Mouse (Mus musculus) hindbrain, embryonic 15.5 days (tissue): ENCODE measurements around the gene Bicral. TPM values are rescaled to one million over a fixed set of nuclear protein-coding genes. Genes with fewer than 3 reads are reported as not detected.

Source experiments
- ATAC-seq: fragments of 200-750 bp; cut with Nextera tagmentation; 2 replicates; pipeline ENCODE4 v1.8.0; 2017; ENCODE audit warnings: low read depth, moderate number of reproducible peaks, moderate TSS enrichment; ENCODE audit not compliant: low FRiP score
- H3K27ac ChIP-seq: fragments of 300-500 bp; sonication (generic); replicated peaks from 2 replicates; pipeline ENCODE4 v1.5.1; 2015; ENCODE audit warnings: mild to moderate bottlenecking, inconsistent platforms
- H3K27me3 ChIP-seq: fragments of 300-500 bp; sonication (generic); 2 replicates; pipeline ENCODE4 v1.6.1; 2015; ENCODE audit warnings: control low read depth, inconsistent platforms
- H3K36me3 ChIP-seq: fragments of 300-500 bp; sonication (generic); 2 replicates; pipeline ENCODE4 v1.6.1; 2015; ENCODE audit warnings: control low read depth, inconsistent platforms
- H3K4me1 ChIP-seq: fragments of 300-500 bp; sonication (generic); replicated peaks from 2 replicates; pipeline ENCODE4 v1.6.1; 2015; ENCODE audit warnings: control low read depth, inconsistent platforms
- H3K4me2 ChIP-seq: fragments of 300-500 bp; sonication (generic); 2 replicates; pipeline ENCODE4 v1.6.1; 2015; ENCODE audit warnings: moderate library complexity, mild to moderate bottlenecking, inconsistent platforms
- H3K4me3 ChIP-seq: fragments of 300-500 bp; sonication (generic); 2 replicates; pipeline ENCODE4 v1.5.1; 2015; ENCODE audit warnings: mild to moderate bottlenecking, inconsistent platforms
- H3K9ac ChIP-seq: fragments of 300-500 bp; sonication (generic); 2 replicates; pipeline ENCODE4 v1.6.1; 2015; ENCODE audit warnings: inconsistent platforms
- H3K9me3 ChIP-seq: fragments of 300-500 bp; sonication (generic); 2 replicates; pipeline ENCODE4 v1.6.1; 2016; ENCODE audit warnings: control low read depth, inconsistent platforms
- WGBS: fragments of 180-500 bp; shearing (Covaris S2); methylation state at CpG from one replicate; pipeline ENCODE4 v1.1.7; 2015; 5-methylcytosine and 5-hydroxymethylcytosine counted together
- polyA plus RNA-seq: library from polyadenylated mRNA; unstranded; fragments of >200 nt; fragmentation: Nextera tagmentation; extraction: Ambion mirVana; gene quantifications from 2 replicates; pipeline ENCODE4 v1.2.1, GENCODE M21; 2015

The Bicral gene
- polyA plus RNA-seq, 1 experiment from 2014 or later: 10.3 TPM

DNA sequence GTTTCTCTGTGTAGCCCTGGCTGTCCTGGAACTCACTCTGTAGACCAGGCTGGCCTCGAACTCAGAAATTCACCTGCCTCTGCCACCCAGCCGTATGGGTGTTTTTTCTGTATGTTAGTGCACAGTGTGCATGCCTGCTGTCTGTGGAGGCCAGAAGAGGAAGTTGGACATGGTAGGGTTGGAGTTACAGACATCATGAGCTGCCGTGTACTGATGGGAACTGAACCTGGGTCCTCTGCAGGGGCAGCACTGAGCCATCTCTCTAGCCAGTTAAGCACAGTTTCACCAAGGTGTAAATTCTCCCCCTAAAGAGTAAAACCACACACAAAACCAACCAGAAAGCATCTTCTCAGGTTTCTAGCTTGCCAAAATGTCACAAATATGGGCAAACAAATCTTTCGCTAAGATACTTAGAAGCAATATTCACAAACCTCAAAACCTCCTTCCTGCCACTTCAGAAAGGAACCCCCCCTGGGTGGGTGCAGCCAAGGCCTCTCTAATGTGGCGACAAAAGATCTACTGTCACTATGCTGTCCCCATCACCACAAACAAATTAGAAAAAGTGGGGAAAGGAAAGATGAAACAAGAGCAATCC, 12.0 kb upstream of the Bicral start:
- ATAC-seq: no peak
- 91% methylated on average over 5 of the region's 5 CpGs for WGBS
- Histone ChIP-seq H3K27me3 (no peaks in the 10 kb centered on the region), H3K4me1 (no peaks in the 10 kb centered on the region; the same call in 1 of the 2 replicates), H3K4me3 (no peak overlapping the region), H3K27ac (no peak overlapping the region), H3K9me3 (no peaks in the 10 kb centered on the region), H3K36me3 (no peaks in the 10 kb centered on the region), H3K9ac (no peak overlapping the region), H3K4me2 (no peak overlapping the region)

DNA sequence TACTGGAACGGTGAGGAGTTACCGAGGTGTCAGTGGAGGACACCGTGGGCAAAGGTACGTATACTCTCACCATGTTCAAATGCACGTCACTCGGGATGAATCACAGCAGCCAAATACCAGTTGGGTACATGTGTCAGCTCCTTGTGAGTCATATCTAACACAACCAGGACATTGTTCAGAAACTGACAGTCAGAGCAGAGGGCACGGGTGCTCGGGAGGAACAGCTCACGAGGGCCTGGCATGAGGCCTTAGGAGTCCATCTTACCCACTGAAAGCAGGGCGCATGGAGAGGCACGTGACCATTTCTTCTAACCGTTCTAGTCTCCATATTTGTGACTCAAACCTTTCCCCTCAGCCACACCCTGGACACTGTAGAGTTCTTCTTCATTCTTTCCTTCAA, 8.6 kb upstream of the Bicral start:
- ATAC-seq: no peak
- no peaks in the 10 kb centered on the region for H3K36me3 ChIP-seq
- WGBS: 85% methylated on average over 12 of the region's 12 CpGs

DNA sequence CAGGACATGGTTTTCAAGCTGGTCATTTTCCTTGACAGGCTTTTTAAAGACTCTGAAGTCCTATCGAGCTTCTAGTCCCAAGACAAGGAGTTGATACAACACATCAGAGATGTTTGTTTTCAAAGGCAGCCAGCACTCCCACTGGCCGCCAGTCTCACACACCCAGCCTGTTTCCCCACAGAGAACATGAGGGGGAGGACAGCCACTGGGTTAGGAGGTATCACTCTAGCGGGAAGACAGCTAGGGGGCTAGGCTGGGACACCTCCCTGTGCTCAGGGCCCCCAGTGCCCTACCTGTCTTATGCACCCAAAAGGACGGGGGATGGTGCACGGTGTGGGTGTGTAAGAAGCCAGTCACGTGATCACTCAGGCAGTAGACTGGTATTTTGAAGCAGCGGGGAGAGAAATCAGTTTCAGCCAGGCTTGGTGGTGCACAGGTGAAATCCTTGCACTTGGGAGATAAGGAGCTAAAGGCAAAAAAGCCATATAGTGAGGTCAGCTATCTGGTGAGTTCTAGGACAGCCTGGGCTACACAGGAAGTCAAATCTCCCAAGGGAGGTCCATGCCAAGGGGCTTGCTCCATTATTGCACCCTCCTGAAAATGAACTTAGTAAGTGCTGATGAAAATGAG, 6.4 kb upstream of the Bicral start:
- no peak for ATAC-seq
- H3K9me3 ChIP-seq: no peaks in the 10 kb centered on the region
- WGBS: 82% methylated on average over 7 of the region's 7 CpGs
- H3K9ac ChIP-seq: no peak overlapping the region
- H3K36me3 ChIP-seq: no peaks in the 10 kb centered on the region
- no peak overlapping the region for H3K27ac ChIP-seq
- H3K4me2 ChIP-seq: no peak overlapping the region
- H3K4me1 ChIP-seq: peaks cover under 1% of the 10 kb centered on the region
- H3K4me3 ChIP-seq: no peak overlapping the region
- no peaks in the 10 kb centered on the region for H3K27me3 ChIP-seq

More for the DNA sequence above, 8.6 kb upstream of the Bicral start:
- H3K4me2 ChIP-seq: no peak overlapping the region
- H3K4me3 ChIP-seq: no peak overlapping the region
- no peaks in the 10 kb centered on the region for H3K27me3 ChIP-seq
- no peak overlapping the region for H3K9ac ChIP-seq
- H3K27ac ChIP-seq: no peak overlapping the region
- no peaks in the 10 kb centered on the region for H3K9me3 ChIP-seq
- no peaks in the 10 kb centered on the region for H3K4me1 ChIP-seq

DNA sequence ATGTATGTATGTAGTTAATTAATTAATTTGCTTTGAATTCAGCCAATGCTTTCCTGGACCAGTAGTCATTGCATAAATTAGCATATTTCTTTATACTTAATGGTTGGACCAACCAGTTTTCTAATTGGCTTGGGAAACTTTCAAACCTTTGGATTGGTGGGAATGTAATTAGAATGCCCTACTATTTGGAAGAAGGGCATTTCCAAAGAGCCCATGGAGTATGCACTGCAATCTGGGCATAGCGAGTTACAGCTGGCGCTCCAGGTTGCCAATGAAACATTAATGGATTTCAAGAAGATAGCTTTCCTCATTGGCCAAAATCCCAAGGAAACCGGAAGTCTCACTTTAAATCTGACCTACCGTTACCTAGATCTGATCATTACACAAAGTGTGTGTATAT, 1.8 kb upstream of the Bicral start:
- no peak overlapping the region for H3K4me2 ChIP-seq
- no peaks in the 10 kb centered on the region for H3K36me3 ChIP-seq
- H3K4me3 ChIP-seq: no peak overlapping the region
- no peak overlapping the region for H3K27ac ChIP-seq
- no peak for ATAC-seq
- no peaks in the 10 kb centered on the region for H3K9me3 ChIP-seq
- H3K27me3 ChIP-seq: no peaks in the 10 kb centered on the region
- no peak overlapping the region for H3K9ac ChIP-seq
- 48% methylated on average over 4 of the region's 4 CpGs for WGBS
- H3K4me1 ChIP-seq: peaks cover 16% of the 10 kb centered on the region

DNA sequence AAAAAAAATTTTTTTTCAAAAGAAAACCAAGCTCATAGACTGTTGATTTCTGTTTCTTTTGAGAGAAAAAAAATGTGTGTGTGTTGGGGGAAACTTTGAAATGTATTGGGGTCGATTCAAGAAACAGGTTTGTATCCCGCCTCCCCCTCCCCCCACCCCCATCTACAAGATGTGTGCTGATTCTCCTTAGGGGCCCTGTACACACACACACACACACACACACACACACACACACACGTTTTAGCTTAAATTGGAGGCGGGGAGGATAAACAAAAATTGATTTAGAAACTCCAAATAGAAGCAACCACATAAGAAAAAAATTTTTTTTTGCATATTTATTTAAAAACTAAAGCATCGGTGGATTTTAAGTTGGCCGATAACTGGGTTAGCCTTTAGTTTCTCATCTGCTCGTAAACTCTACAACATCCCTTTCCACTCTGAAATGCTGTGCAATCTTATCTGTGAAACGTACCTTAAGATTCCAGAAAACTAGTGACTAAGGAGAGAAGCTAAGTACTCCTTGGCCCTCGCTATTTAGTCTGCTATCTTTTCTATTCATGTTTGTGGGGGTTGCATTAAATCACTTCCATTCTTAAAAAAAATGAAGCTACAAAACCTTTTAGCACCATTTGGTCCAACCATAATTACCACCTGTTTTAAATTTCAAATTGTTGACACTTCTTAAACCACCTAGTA, 615 bp upstream of the Bicral start:
- WGBS: 19% methylated on average over 9 of the region's 9 CpGs
- Histone ChIP-seq H3K4me1 (peaks cover 28% of the 10 kb centered on the region), H3K9ac (peak overlapping the region; percentile 100), H3K4me3 (peak overlapping the region; percentile 95), H3K36me3 (no peaks in the 10 kb centered on the region), H3K9me3 (no peaks in the 10 kb centered on the region), H3K27ac (peak overlapping the region; percentile 100), H3K27me3 (no peaks in the 10 kb centered on the region), H3K4me2 (peak overlapping the region; percentile 74)
- ATAC-seq: no peak

DNA sequence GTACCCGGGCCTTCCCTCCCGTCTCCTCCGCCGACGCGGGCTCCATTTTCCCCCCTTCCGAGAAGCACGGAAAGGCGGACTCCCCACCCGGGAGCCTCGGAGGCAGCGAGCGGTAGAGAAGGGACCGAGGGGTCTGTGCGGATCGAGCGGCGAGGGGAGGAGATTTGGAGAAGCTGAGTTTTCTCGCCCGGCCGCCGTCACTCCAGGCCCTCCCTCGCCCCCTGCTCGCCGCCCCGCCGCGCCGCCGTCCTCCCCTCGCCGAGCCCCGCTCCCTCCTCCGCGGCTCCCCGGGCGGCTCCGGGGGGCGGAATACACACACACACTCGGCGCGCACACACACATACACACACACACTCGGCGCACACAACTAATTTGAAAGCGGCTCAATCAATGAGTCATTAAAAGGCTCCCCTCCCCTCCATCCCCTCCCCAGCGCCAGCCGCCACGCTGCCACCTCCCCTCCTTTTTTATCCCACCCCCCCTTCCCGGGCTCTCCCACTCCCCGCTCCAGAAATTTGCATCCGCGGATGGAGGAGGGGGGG, 850 bp downstream of the Bicral start:
- peak overlapping the region; percentile 74 for H3K4me2 ChIP-seq
- no peaks in the 10 kb centered on the region for H3K9me3 ChIP-seq
- no peaks in the 10 kb centered on the region for H3K36me3 ChIP-seq
- peak overlapping the region; percentile 95 for H3K4me3 ChIP-seq
- no peaks in the 10 kb centered on the region for H3K27me3 ChIP-seq
- WGBS: under 1% methylated on average over 24 of the region's 52 CpGs
- peak overlapping the region; percentile 100 for H3K9ac ChIP-seq
- H3K4me1 ChIP-seq: peaks cover 41% of the 10 kb centered on the region
- H3K27ac ChIP-seq: peak overlapping the region; percentile 100
- peak; percentile 73 for ATAC-seq

DNA sequence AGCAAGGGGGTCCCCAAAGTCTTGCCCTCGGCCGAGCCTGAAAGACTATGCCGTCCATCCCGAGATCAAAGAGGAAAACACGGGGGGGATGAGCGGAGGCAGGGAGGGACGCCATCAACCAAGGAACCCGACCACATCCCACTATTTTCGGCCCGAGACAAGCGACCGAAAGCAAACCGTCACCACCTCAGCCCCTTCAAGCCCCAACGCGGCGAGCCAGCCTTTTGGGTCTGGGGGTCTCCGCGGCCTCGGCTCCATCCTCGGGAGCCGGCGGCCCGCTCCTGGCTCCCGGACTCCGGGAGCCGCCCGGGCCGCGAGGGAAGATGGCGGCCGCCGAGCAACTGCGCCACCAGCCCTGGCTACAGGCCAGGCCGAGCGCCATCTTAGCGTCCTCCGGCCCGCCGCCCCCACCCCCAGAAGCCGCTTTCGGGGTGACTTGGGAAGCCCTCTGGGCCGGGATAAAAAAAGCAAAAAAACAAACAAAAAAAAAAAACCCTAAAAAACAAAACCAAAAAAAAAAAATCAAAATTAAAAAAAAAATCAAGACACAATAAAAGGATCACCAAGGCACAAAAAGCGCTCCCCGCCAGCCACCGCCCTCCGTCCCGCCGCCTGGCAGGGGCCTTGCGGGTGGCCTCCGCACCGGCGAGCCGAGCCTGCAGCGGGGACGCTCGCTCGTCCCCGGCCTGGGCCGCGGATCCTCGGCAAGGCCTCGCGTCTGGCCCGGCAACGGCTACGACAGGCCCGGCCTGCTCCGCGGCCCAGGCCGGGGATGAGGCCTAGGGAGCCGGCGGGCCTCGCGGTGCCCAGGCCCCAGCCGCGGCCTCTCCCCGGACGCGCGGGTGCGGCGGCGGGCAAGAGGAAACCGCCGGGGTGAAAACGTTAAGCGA, 1.6 kb downstream of the Bicral start:
- Histone ChIP-seq H3K27me3 (no peaks in the 10 kb centered on the region), H3K4me2 (peak overlapping the region; percentile 74), H3K9ac (peak overlapping the region; percentile 100), H3K36me3 (no peaks in the 10 kb centered on the region), H3K4me3 (peak overlapping the region; percentile 95), H3K27ac (peak overlapping the region; percentile 100), H3K4me1 (peaks cover 42% of the 10 kb centered on the region), H3K9me3 (no peaks in the 10 kb centered on the region)
- ATAC-seq: peak; percentile 19
- under 1% methylated on average over 76 of the region's 87 CpGs for WGBS

DNA sequence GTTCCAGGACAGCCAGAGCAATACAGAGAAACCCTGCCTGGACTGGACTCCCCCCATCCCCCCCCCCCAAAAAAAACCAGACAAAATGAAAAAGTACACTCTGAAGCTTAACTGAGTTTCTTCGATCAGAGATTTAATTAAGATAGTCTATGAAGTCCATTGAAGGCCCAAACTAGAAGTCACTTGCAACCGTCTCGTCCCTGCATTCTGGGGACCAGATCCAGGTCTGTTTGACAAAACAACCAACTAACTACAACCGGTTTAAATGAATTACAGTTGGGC, 2.2 kb downstream of the Bicral start:
- peak overlapping the region; percentile 95 for H3K4me3 ChIP-seq
- no peaks in the 10 kb centered on the region for H3K36me3 ChIP-seq
- ATAC-seq: no peak
- H3K27me3 ChIP-seq: no peaks in the 10 kb centered on the region
- no peaks in the 10 kb centered on the region for H3K9me3 ChIP-seq
- H3K9ac ChIP-seq: peak overlapping the region; percentile 100
- peak overlapping the region; percentile 74 for H3K4me2 ChIP-seq
- WGBS: 13% methylated on average over 4 of the region's 4 CpGs
- peak overlapping the region; percentile 100 for H3K27ac ChIP-seq
- peaks cover 42% of the 10 kb centered on the region for H3K4me1 ChIP-seq

DNA sequence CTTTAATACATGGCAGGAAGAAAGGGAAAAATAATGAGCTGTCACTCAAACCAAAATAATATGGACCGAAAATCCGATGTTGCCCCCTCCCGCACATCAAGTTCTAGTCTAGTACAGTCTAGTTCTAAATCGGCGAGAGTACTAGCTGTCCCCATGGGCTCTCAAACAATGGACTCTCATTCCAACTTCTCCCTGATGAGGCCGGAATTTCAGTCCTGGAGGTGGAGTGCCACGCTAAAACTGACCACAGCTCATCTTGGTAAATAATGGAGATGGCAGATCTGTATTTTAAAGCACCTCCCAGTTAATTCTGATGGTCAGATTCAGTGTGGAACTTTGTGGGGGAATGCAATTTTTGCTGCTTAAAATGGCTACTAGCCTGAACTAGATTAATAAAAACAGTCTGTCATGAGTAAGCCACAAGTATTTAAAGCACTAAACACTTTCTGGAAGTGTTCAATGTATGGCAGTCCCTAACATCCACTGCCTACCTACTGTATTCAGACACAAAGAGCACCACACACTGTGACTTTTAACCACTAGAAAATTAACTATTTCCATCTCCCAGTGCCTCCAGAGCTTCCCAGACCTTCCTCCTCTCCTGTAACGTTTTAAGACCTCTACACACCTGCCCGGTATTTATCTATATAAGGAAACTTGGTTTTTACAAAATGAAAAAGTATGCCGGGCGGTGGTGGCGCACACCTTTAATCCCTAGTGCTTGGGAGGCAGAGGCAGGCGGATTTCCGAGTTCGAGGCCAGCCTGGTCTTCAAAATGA, 2.8 kb downstream of the Bicral start:
- WGBS: 54% methylated on average over 15 of the region's 15 CpGs
- H3K27ac ChIP-seq: peak overlapping the region; percentile 100
- no peaks in the 10 kb centered on the region for H3K27me3 ChIP-seq
- no peak for ATAC-seq
- H3K9me3 ChIP-seq: no peaks in the 10 kb centered on the region
- peak overlapping the region; percentile 74 for H3K4me2 ChIP-seq
- H3K4me3 ChIP-seq: peak overlapping the region; percentile 95
- no peaks in the 10 kb centered on the region for H3K36me3 ChIP-seq
- peaks cover 42% of the 10 kb centered on the region for H3K4me1 ChIP-seq
- peak overlapping the region; percentile 100 for H3K9ac ChIP-seq

DNA sequence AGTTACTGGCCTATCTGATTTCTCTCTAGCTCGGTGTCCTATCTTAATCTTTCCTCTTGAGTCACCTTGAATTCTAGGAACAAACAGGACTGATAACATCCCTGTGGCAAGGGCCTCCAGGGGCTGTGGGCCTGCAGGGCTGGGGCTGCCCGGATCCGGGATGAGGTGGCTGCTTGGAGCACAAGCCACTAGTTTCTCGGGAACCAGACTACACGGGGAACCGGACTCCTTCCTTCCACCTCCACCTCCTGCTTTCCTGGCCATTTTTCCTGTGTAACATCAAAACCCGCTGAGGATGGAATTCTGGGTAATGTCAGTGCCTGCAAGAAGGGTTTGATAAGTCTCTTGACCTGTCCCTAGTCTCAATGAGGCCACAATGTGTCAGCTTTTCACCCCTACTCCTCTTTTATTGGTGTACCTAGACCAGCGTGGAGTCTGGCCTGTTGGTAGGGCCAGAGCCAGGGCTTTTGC, 3.6 kb downstream of the Bicral start:
- Histone ChIP-seq H3K9ac (peak overlapping the region; percentile 1; the same call in 1 of the 2 replicates), H3K4me1 (peaks cover 41% of the 10 kb centered on the region), H3K27me3 (no peaks in the 10 kb centered on the region), H3K4me3 (peak overlapping the region; percentile 95; the same call in 1 of the 2 replicates), H3K4me2 (peak overlapping the region; percentile 74), H3K36me3 (no peaks in the 10 kb centered on the region), H3K9me3 (no peaks in the 10 kb centered on the region), H3K27ac (peak overlapping the region; percentile 64)
- 79% methylated on average over 8 of the region's 8 CpGs for WGBS
- no peak for ATAC-seq

DNA sequence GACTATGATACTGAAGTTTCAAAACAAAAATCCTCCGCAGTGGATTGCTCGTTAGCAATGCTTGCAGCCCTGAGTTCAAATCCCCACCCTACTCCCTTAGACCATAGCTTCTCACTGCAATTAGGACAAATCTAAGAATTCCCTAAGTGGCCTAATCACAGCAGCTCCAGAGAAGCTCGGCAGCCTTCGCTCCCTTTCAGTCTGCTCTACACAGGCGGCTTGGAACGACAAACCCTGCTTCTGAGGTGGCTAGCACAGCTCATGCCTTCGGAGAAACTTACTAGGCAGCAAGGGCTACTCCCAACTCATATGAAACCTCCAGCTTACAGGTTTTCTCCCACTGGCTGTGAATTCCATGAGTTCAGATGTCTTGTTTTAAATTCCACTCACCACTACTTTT, 4.2 kb downstream of the Bicral start:
- 80% methylated on average over 7 of the region's 7 CpGs for WGBS

More for the DNA sequence above, 4.2 kb downstream of the Bicral start:
- Histone ChIP-seq H3K4me1 (peaks cover 35% of the 10 kb centered on the region), H3K27me3 (no peaks in the 10 kb centered on the region), H3K27ac (peak overlapping the region; percentile 6; the same call in 1 of the 2 replicates), H3K9me3 (no peaks in the 10 kb centered on the region), H3K4me3 (no peak overlapping the region), H3K9ac (no peak overlapping the region), H3K36me3 (no peaks in the 10 kb centered on the region), H3K4me2 (peak overlapping the region; percentile 74; the same call in 1 of the 2 replicates)
- no peak for ATAC-seq
